Mouse (Mus musculus) right cerebral cortex, postnatal 10 days (tissue): ENCODE measurements around the gene Rab40c.

Experiments used
- DNase-seq, 2 experiments: peaks; one replicate each; pipeline ENCODE4 v3.0.0; 2021; ENCODE audit warnings: low spot score in 2 of 2

The Rab40c gene

GRCm38 (mm10) chr17:25946349-25946748 lies 26.8 kb upstream of the Rab40c start:
- DNase-seq: no peak

- no peak for DNase-seq
Observed at GRCm38 (mm10) chr17:25945517-25946155, 26.1 kb upstream of the Rab40c start.

- no peak for DNase-seq
Observed at GRCm38 (mm10) chr17:25944366-25945163, 25.0 kb upstream of the Rab40c start, which contains the start of the genes Pigq and Nhlrc4. Gene Pigq, minus strand, starts transcription at chr17:25944936. Gene Nhlrc4, minus strand, starts transcription at chr17:25944961.

GRCm38 (mm10) chr17:25943769-25944168 lies 24.2 kb upstream of the Rab40c start:
- DNase-seq: no peak

- DNase-seq: no peak
Observed at GRCm38 (mm10) chr17:25943221-25943620, 23.7 kb upstream of the Rab40c start.

- DNase-seq: no peak
Observed at GRCm38 (mm10) chr17:25942597-25943151, 23.1 kb upstream of the Rab40c start.

- DNase-seq: peak; percentile 81 to 89
Observed at GRCm38 (mm10) chr17:25941511-25942241, 22.1 kb upstream of the Rab40c start.

GRCm38 (mm10) chr17:25934526-25934925 lies 15.0 kb upstream of the Rab40c start:
- DNase-seq: no peak

GRCm38 (mm10) chr17:25925348-25925747 lies 5.8 kb upstream of the Rab40c start:
- DNase-seq: peak; percentile 57 to 69

- peak in 1 of 2 experiments; percentile 54 for DNase-seq
Observed at GRCm38 (mm10) chr17:25922120-25922519, 2.6 kb upstream of the Rab40c start.

- DNase-seq: peak; percentile 100
Observed at GRCm38 (mm10) chr17:25919786-25920642, 487 bp upstream of the Rab40c start.

GRCm38 (mm10) chr17:25918037-25918750 lies 1.3 kb downstream of the Rab40c start:
- no peak for DNase-seq

GRCm38 (mm10) chr17:25916931-25917647 lies 2.4 kb downstream of the Rab40c start:
- no peak for DNase-seq

- DNase-seq: no peak
Observed at GRCm38 (mm10) chr17:25914295-25914694, 5.2 kb downstream of the Rab40c start.

- no peak for DNase-seq
Observed at GRCm38 (mm10) chr17:25913877-25914275, 5.7 kb downstream of the Rab40c start.

- DNase-seq: peak in 1 of 2 experiments; percentile 49
Observed at GRCm38 (mm10) chr17:25913186-25913876, 6.2 kb downstream of the Rab40c start.

GRCm38 (mm10) chr17:25911816-25912215 lies 7.7 kb downstream of the Rab40c start:
- DNase-seq: no peak

GRCm38 (mm10) chr17:25907640-25908039 lies 11.9 kb downstream of the Rab40c start:
- no peak for DNase-seq

- DNase-seq: no peak
Observed at GRCm38 (mm10) chr17:25903061-25903460, 16.5 kb downstream of the Rab40c start.
